Mouse (Mus musculus): ENCODE results near the gene Ap3s2. TPM values are rescaled to one million over a fixed set of nuclear protein-coding genes. Genes with fewer than 3 reads are reported as not detected.

Gene Ap3s2
- polyA plus RNA-seq, 1 experiment from 2014 or later = 33.9 TPM

DNA sequence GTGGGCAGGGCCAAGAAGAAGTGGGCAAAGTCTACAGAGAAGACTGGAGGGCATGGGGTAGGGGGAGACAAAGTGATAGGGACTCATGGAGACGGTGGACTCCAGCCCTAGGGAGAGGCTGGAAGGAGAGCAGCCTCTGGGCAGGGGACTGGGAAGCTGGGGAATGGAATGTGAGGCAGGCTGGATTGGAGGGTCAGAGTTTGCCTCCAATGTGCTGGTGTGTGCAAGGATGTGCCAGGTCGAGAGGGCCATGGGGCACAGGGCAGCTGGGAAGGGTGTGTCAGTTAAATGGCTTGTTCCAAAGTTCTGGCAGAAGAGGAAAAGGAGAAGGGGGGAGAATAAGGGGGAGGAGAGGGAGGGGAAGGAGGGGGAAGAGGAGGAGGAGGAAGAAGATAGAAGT lies 83.2 kb downstream of the Ap3s2 start:
- H3K9me3 ChIP-seq (ENCODE audit: control insufficient read depth, low read length) = no peaks in the 10 kb centered on the region
- peaks cover 3% of the 10 kb centered on the region; the same call in 1 of the 2 replicates for H3K4me1 ChIP-seq (ENCODE audit: control insufficient read depth, insufficient read depth, low read length)
- H3K36me3 ChIP-seq (ENCODE audit: control insufficient read depth, insufficient read depth, low read length) = no peaks in the 10 kb centered on the region
- no peak overlapping the region for H3K9ac ChIP-seq (ENCODE audit: low read depth, low read length)
- no peaks in the 10 kb centered on the region for H3K27me3 ChIP-seq (ENCODE audit: control insufficient read depth, insufficient read depth, low read length)
- 72% methylated on average over 2 of the region's 2 CpGs for WGBS
- H3K27ac ChIP-seq (ENCODE audit: low read depth, low read length) = no peak overlapping the region
- ATAC-seq (ENCODE audit: low FRiP score, low TSS enrichment) = no peak
- H3K4me2 ChIP-seq (replicated peaks; ENCODE audit: low read depth, low read length) = no peak overlapping the region
- no peak overlapping the region for H3K4me3 ChIP-seq (ENCODE audit: low read length)

DNA sequence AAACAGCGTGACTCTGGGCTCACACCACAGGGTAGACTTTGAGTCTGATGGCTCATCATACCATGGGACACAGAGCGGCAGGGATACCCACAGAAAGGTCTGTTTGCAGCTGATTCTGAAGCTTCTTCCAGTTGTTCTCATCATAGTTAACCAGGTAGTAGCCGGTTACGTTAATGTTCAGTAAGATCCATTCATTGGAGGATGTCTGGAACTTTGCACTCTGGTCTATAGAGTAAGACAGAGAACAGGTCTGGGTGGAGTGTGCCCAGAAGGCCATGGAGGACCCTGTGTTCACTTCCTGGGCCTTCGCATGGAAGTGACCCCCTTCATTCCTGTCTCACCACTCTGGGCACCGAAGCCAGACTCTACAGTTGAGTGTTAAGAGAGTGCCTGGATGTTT lies 85.3 kb downstream of the Ap3s2 start:
- WGBS = 93% methylated on average over 6 of the region's 6 CpGs
- no peak for ATAC-seq (ENCODE audit: low FRiP score, low TSS enrichment)
- Histone ChIP-seq H3K27me3 (ENCODE audit: control insufficient read depth, insufficient read depth, low read length) (no peaks in the 10 kb centered on the region), H3K9me3 (ENCODE audit: control insufficient read depth, low read length) (no peaks in the 10 kb centered on the region), H3K4me1 (ENCODE audit: control insufficient read depth, insufficient read depth, low read length) (no peaks in the 10 kb centered on the region), H3K27ac (ENCODE audit: low read depth, low read length) (no peak overlapping the region), H3K4me2 (replicated peaks; ENCODE audit: low read depth, low read length) (no peak overlapping the region), H3K36me3 (ENCODE audit: control insufficient read depth, insufficient read depth, low read length) (no peaks in the 10 kb centered on the region), H3K9ac (ENCODE audit: low read depth, low read length) (no peak overlapping the region), H3K4me3 (ENCODE audit: low read length) (no peak overlapping the region)

DNA sequence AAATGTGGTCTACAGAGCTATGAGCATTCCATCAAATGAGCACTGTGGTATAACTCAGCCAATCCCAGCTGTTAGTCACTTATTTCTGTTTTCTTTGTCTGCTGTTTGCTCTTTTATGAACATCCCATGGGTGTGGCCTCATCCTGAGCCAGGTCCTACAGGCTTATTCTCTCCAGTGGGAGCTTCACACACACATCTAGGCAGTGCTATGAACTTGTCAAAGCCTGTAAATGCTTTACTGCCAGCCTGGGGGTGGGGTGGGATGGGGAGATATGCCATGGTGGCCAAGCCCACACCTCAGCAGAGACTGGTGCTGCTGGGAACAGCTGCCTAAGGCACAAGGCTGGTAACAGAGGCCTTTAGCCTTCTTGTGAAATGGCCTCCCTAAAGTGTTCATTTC lies 87.5 kb downstream of the Ap3s2 start:
- Histone ChIP-seq H3K9ac (ENCODE audit: low read depth, low read length) (no peak overlapping the region), H3K9me3 (ENCODE audit: control insufficient read depth, low read length) (no peaks in the 10 kb centered on the region), H3K27me3 (ENCODE audit: control insufficient read depth, insufficient read depth, low read length) (no peaks in the 10 kb centered on the region), H3K27ac (ENCODE audit: low read depth, low read length) (no peak overlapping the region), H3K4me3 (ENCODE audit: low read length) (no peak overlapping the region), H3K4me2 (replicated peaks; ENCODE audit: low read depth, low read length) (no peak overlapping the region), H3K4me1 (ENCODE audit: control insufficient read depth, insufficient read depth, low read length) (no peaks in the 10 kb centered on the region), H3K36me3 (ENCODE audit: control insufficient read depth, insufficient read depth, low read length) (no peaks in the 10 kb centered on the region)
- 0 out of 2 replicates have a peak, but pooled peaks have one; percentile 34 for ATAC-seq (ENCODE audit: low FRiP score, low TSS enrichment)

DNA sequence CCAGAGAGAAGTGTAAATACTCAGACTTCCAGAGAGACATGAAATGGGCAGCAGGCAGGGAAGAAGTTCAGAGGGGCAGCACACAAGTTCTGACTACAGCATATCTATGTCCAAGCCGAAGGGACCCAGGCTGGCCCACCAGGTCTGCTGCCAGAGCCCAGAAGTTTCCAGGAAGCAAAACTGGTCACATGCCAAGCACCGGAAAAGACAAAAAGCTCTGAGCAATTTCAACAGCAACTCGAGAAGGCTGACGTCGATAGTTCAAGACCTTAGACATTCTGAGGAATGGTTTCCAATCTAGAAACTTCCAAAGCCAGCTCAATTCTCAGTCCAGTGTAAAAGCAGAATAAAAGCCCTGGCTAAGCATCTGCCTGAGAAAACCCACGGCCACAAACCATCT lies 88.9 kb downstream of the Ap3s2 start:
- Histone ChIP-seq H3K4me3 (ENCODE audit: low read length) (no peak overlapping the region), H3K27ac (ENCODE audit: low read depth, low read length) (peak overlapping the region; percentile 43; the same call in 1 of the 2 replicates), H3K9me3 (ENCODE audit: control insufficient read depth, low read length) (no peaks in the 10 kb centered on the region), H3K4me2 (replicated peaks; ENCODE audit: low read depth, low read length) (no peak overlapping the region), H3K4me1 (ENCODE audit: control insufficient read depth, insufficient read depth, low read length) (no peaks in the 10 kb centered on the region), H3K27me3 (ENCODE audit: control insufficient read depth, insufficient read depth, low read length) (no peaks in the 10 kb centered on the region), H3K36me3 (ENCODE audit: control insufficient read depth, insufficient read depth, low read length) (no peaks in the 10 kb centered on the region), H3K9ac (ENCODE audit: low read depth, low read length) (no peak overlapping the region)
- ATAC-seq (ENCODE audit: low FRiP score, low TSS enrichment) = peak; percentile 24; the same call in 1 of the 2 replicates
- 60% methylated on average over 6 of the region's 6 CpGs for WGBS

DNA sequence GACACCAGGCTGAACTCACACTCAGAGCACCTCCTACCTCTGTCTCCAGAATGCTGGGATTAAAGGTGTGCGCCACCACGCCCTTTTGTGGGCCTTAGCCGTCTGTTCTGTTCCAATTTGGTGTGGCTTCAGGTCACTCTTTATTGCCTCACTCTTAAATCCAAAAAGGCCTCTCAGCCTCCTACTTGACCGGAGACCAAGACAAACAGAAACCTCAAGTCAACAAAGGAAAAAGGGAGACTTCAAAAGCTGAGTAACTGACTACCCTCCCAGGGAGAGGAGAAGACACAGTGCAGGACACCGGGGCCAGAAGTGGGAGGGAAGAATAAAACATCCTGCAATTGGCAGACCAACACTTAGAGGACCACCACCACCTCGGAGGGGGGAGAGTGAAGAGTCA lies 89.3 kb downstream of the Ap3s2 start:
- peak; percentile 52; the same call in 1 of the 2 replicates for ATAC-seq (ENCODE audit: low FRiP score, low TSS enrichment)
- 39% methylated on average over 6 of the region's 6 CpGs for WGBS

DNA sequence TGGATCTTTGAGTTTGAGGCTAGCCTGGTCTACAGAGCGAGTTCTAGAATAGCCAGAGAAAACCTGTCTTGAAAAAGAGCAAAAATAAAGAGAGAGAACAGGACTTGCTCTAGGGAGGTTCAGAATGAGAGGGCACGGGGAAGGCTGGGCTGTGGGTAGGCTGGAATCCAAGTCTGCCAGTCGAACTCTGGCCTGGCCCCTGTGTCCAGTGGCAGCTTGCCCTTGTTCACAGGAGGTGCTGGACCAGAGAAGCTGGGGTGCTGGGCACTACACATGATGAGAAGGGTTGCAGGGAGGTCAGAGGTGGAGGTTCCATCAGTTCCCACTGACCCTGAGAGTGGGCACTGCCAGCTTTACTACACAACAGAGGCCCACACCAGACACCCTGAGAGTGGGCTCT lies 92.1 kb downstream of the Ap3s2 start:
- H3K4me3 ChIP-seq (ENCODE audit: low read length) = no peak overlapping the region
- no peak overlapping the region for H3K9ac ChIP-seq (ENCODE audit: low read depth, low read length)
- H3K9me3 ChIP-seq (ENCODE audit: control insufficient read depth, low read length) = no peaks in the 10 kb centered on the region; the same call in 1 of the 2 replicates
- no peaks in the 10 kb centered on the region for H3K4me1 ChIP-seq (ENCODE audit: control insufficient read depth, insufficient read depth, low read length)
- WGBS = 89% methylated on average over 3 of the region's 3 CpGs
- no peak overlapping the region for H3K27ac ChIP-seq (ENCODE audit: low read depth, low read length)
- H3K27me3 ChIP-seq (ENCODE audit: control insufficient read depth, insufficient read depth, low read length) = no peaks in the 10 kb centered on the region
- 0 out of 2 replicates have a peak, but pooled peaks cover 5% of the 10 kb centered on the region for H3K36me3 ChIP-seq (ENCODE audit: control insufficient read depth, insufficient read depth, low read length)
- H3K4me2 ChIP-seq (replicated peaks; ENCODE audit: low read depth, low read length) = no peak overlapping the region
- ATAC-seq (ENCODE audit: low FRiP score, low TSS enrichment) = no peak

More for the DNA sequence above, 89.3 kb downstream of the Ap3s2 start:
- Histone ChIP-seq H3K36me3 (ENCODE audit: control insufficient read depth, insufficient read depth, low read length) (0 out of 2 replicates have a peak, but pooled peaks cover 4% of the 10 kb centered on the region), H3K4me3 (ENCODE audit: low read length) (no peak overlapping the region), H3K27me3 (ENCODE audit: control insufficient read depth, insufficient read depth, low read length) (no peaks in the 10 kb centered on the region), H3K9ac (ENCODE audit: low read depth, low read length) (no peak overlapping the region), H3K9me3 (ENCODE audit: control insufficient read depth, low read length) (no peaks in the 10 kb centered on the region), H3K27ac (ENCODE audit: low read depth, low read length) (peak overlapping the region; percentile 43; the same call in 1 of the 2 replicates), H3K4me1 (ENCODE audit: control insufficient read depth, insufficient read depth, low read length) (no peaks in the 10 kb centered on the region), H3K4me2 (replicated peaks; ENCODE audit: low read depth, low read length) (no peak overlapping the region)

Small RNA genes lying within 50 kb of the gene (microRNA-seq; reads per million reads assigned to microRNA genes)
- not detected for gene Gm24541

Other genes with a start within 250 kb of the Ap3s2 start
- 3.7 and 5.9 TPM in 2 replicates for gene Kif7, start 204.9 kb downstream of the Ap3s2 start, polyA plus RNA-seq (2014; fragmentation: Nextera tagmentation; extraction: Ambion mirVana)
- gene Plin1, start 187.7 kb downstream of the Ap3s2 start, polyA plus RNA-seq (2014; fragmentation: Nextera tagmentation; extraction: Ambion mirVana) = 0.07 TPM in 1 of 2 replicates, not detected in the other
- 7.4 and 8.0 TPM in 2 replicates for gene Pex11a, start 177.5 kb downstream of the Ap3s2 start, polyA plus RNA-seq (2014; fragmentation: Nextera tagmentation; extraction: Ambion mirVana)
- gene Wdr93, start 177.5 kb downstream of the Ap3s2 start, polyA plus RNA-seq (2014; fragmentation: Nextera tagmentation; extraction: Ambion mirVana) = 0.32 and 0.36 TPM in 2 replicates
- not detected in 2 replicates for gene Mesp1, start 126.9 kb downstream of the Ap3s2 start, polyA plus RNA-seq (2014; fragmentation: Nextera tagmentation; extraction: Ambion mirVana)
- 0.57 and 0.64 TPM in 2 replicates for gene Mesp2, start 109.9 kb downstream of the Ap3s2 start, polyA plus RNA-seq (2014; fragmentation: Nextera tagmentation; extraction: Ambion mirVana)
- 23.7 and 39.0 TPM in 2 replicates for gene Anpep, start 59.6 kb downstream of the Ap3s2 start, polyA plus RNA-seq (2014; fragmentation: Nextera tagmentation; extraction: Ambion mirVana)
- 28.5 and 35.5 TPM in 2 replicates for gene Arpin, start 14.7 kb upstream of the Ap3s2 start, polyA plus RNA-seq (2014; fragmentation: Nextera tagmentation; extraction: Ambion mirVana)
- 23.6 and 25.7 TPM in 2 replicates for gene Zfp710, start 104.2 kb upstream of the Ap3s2 start, polyA plus RNA-seq (2014; fragmentation: Nextera tagmentation; extraction: Ambion mirVana)
- 549 and 658 TPM in 2 replicates for gene Idh2, start 194.7 kb upstream of the Ap3s2 start, polyA plus RNA-seq (2014; fragmentation: Nextera tagmentation; extraction: Ambion mirVana)